Mouse (Mus musculus) heart, embryonic 14.5 days (tissue): ENCODE results near the gene Zfp868. TPM values are rescaled to one million over a fixed set of nuclear protein-coding genes. Genes with fewer than 3 reads are reported as not detected.
"Not testable (repeated sequence)": the region's sequence is repeated elsewhere in the genome, so short reads cannot be mapped to it uniquely, and the experiment has no call there.

Experiments
- ATAC-seq: fragments of 200-750 bp; cut with Nextera tagmentation; 2 replicates; pipeline ENCODE4 v1.8.0; 2017; ENCODE audit warnings: low read depth, moderate TSS enrichment; ENCODE audit not compliant: insufficient number of reproducible peaks, insufficient read depth, low FRiP score
- H3K27ac ChIP-seq, 2 experiments: fragments of 200-500 bp in 1 of 2; fragments of 300-500 bp in 1 of 2; sonication (generic) in 1 of 2; replicated peaks in 1 of 2; 2 replicates each; pipeline ENCODE4 v1.5.1; 2012 to 2014; ENCODE audit warnings: low read depth in 2 of 2, low read length in 2 of 2, control low read depth in 1 of 2, mild to moderate bottlenecking in 1 of 2, mixed read lengths in 1 of 2; ENCODE audit not compliant: control insufficient read depth in 1 of 2, insufficient read depth in 1 of 2
- H3K27me3 ChIP-seq: fragments of 300-500 bp; sonication (generic); 2 replicates; pipeline ENCODE4 v1.6.1; 2014; ENCODE audit warnings: mild to moderate bottlenecking, low read length, control low read depth; ENCODE audit not compliant: control insufficient read depth, insufficient read depth
- H3K36me3 ChIP-seq: fragments of 300-500 bp; sonication (generic); 2 replicates; pipeline ENCODE4 v1.6.1; 2014; ENCODE audit warnings: mild to moderate bottlenecking, control low read depth, low read length, mixed read lengths; ENCODE audit not compliant: control insufficient read depth, insufficient read depth
- H3K4me1 ChIP-seq, 2 experiments: fragments of 200-500 bp in 1 of 2; fragments of 300-500 bp in 1 of 2; sonication (generic) in 1 of 2; 2 replicates each; pipeline ENCODE4 v1.6.1; 2012 to 2014; ENCODE audit warnings: low read length in 2 of 2, control low read depth in 1 of 2, mixed read lengths in 1 of 2; ENCODE audit not compliant: control insufficient read depth in 2 of 2, insufficient read depth in 2 of 2
- H3K4me2 ChIP-seq: fragments of 300-500 bp; sonication (generic); 2 replicates; pipeline ENCODE4 v1.6.1; 2014; ENCODE audit warnings: mild to moderate bottlenecking, low read length
- H3K4me3 ChIP-seq, 2 experiments: fragments of 200-500 bp in 1 of 2; fragments of 300-500 bp in 1 of 2; sonication (generic) in 1 of 2; 2 replicates each; pipeline ENCODE4 v1.5.1; 2012 to 2014; ENCODE audit warnings: low read length in 2 of 2, mild to moderate bottlenecking in 2 of 2, control low read depth in 1 of 2, low read depth in 1 of 2, moderate library complexity in 1 of 2; ENCODE audit not compliant: control insufficient read depth in 1 of 2, insufficient read depth in 1 of 2
- H3K9ac ChIP-seq: fragments of 300-500 bp; sonication (generic); 2 replicates; pipeline ENCODE4 v1.6.1; 2014; ENCODE audit warnings: mild to moderate bottlenecking, low read length
- H3K9me3 ChIP-seq: fragments of 300-500 bp; sonication (generic); 2 replicates; pipeline ENCODE4 v1.6.1; 2016; ENCODE audit warnings: low read length, control low read depth; ENCODE audit not compliant: control insufficient read depth
- WGBS: fragments of 180-500 bp; shearing (Covaris S2); extraction: QIAGEN DNeasy Blood & Tissue Kit; methylation state at CpG from one replicate; pipeline ENCODE4 v1.1.7; 2014; 5-methylcytosine and 5-hydroxymethylcytosine counted together
- polyA plus RNA-seq: library from polyadenylated mRNA; unstranded; fragments of >200 nt; fragmentation: Nextera tagmentation; extraction: Ambion mirVana; gene quantifications from 2 replicates; pipeline ENCODE4 v1.2.1, GENCODE M21; 2014

The Zfp868 gene
- polyA plus RNA-seq, 1 experiment from 2014 or later: 14.1 TPM

GRCm38 (mm10) chr8:69597598-69597997 is 27.8 kb downstream of the Zfp868 start:
- not testable (repeated sequence) for H3K27me3 ChIP-seq, H3K4me1 ChIP-seq, H3K27ac ChIP-seq, H3K9me3 ChIP-seq, H3K4me3 ChIP-seq, H3K36me3 ChIP-seq, ATAC-seq, H3K4me2 ChIP-seq, H3K9ac ChIP-seq
- WGBS: 79% methylated on average over 2 of the region's 3 CpGs

- Histone ChIP-seq H3K9me3 (no peaks in the 10 kb centered on the region), H3K4me3 (peak overlapping the region; percentile 51 to 58), H3K36me3 (no peaks in the 10 kb centered on the region), H3K4me1 (no peaks in the 10 kb centered on the region; a peak in 1 of 4 replicates), H3K4me2 (peak overlapping the region; percentile 86), H3K27me3 (no peaks in the 10 kb centered on the region), H3K27ac (no peak overlapping the region), H3K9ac (peak overlapping the region; percentile 76)
- ATAC-seq: no peak; the same call in 1 of the 2 replicates
- WGBS: 1% methylated on average over 54 of the region's 54 CpGs
These were observed 40.6 kb downstream of the Zfp868 start for GRCm38 (mm10) chr8:69584611-69585202.

- H3K36me3 ChIP-seq, H3K27me3 ChIP-seq, ATAC-seq, H3K27ac ChIP-seq, H3K4me1 ChIP-seq, H3K9me3 ChIP-seq: not testable (repeated sequence)
- WGBS: 25% methylated on average over 7 of the region's 7 CpGs
- H3K4me3 ChIP-seq: peak overlapping the region; percentile 51 to 58
- H3K4me2 ChIP-seq: peak overlapping the region; percentile 86
- peak overlapping the region; percentile 76 for H3K9ac ChIP-seq
These were observed 41.1 kb downstream of the Zfp868 start for GRCm38 (mm10) chr8:69584201-69584600.

Other genes with a start within 250 kb of the Zfp868 start
- not detected in 2 replicates for gene Gm9495, start 172.0 kb downstream of the Zfp868 start, polyA plus RNA-seq
- not detected in 2 replicates for gene Gm7697, start 102.6 kb downstream of the Zfp868 start, polyA plus RNA-seq
- 2.0 and 2.1 TPM in 2 replicates for gene Zfp964, start 28.9 kb upstream of the Zfp868 start, polyA plus RNA-seq
- gene Zfp869, start 85.2 kb upstream of the Zfp868 start, polyA plus RNA-seq: 19.9 and 20.8 TPM in 2 replicates
- gene Zfp963, start 124.4 kb upstream of the Zfp868 start, polyA plus RNA-seq: 3.7 and 4.2 TPM in 2 replicates
- 0.98 TPM in 1 of 2 replicates, not detected in the other for gene Gm20422, start 149.3 kb upstream of the Zfp868 start, polyA plus RNA-seq
- 25.0 and 27.2 TPM in 2 replicates for gene Atp13a1, start 165.6 kb upstream of the Zfp868 start, polyA plus RNA-seq
- 17.3 and 18.7 TPM in 2 replicates for gene Zfp866, start 165.6 kb upstream of the Zfp868 start, polyA plus RNA-seq
- 6.2 and 7.3 TPM in 2 replicates for gene Gmip, start 183.1 kb upstream of the Zfp868 start, polyA plus RNA-seq
- 0.19 and 0.24 TPM in 2 replicates for gene Lpar2, start 196.9 kb upstream of the Zfp868 start, polyA plus RNA-seq
- 3.2 and 5.0 TPM in 2 replicates for gene Pbx4, start 206.9 kb upstream of the Zfp868 start, polyA plus RNA-seq